Mouse (Mus musculus) hindbrain, postnatal 0 days (tissue): ENCODE data around the gene Eef2k. TPM values are rescaled to one million over a fixed set of nuclear protein-coding genes. Genes with fewer than 3 reads are reported as not detected.

Experiments
- ATAC-seq: fragments of 200-750 bp; cut with Nextera tagmentation; 2 replicates; pipeline ENCODE4 v1.8.0; 2017; ENCODE audit warnings: mild to moderate bottlenecking, moderate TSS enrichment, moderate library complexity
- DNase-seq: peaks from one replicate; pipeline ENCODE4 v3.0.0-alpha.2; 2015; ENCODE audit warnings: low spot score
- H3K27ac ChIP-seq: fragments of 300-500 bp; sonication (generic); 2 replicates; pipeline ENCODE4 v1.5.1; 2014; ENCODE audit warnings: mild to moderate bottlenecking
- H3K27me3 ChIP-seq: fragments of 300-500 bp; sonication (generic); 2 replicates; pipeline ENCODE4 v1.6.1; 2014; ENCODE audit warnings: low read length, mixed read lengths; ENCODE audit not compliant: insufficient read depth
- H3K36me3 ChIP-seq: fragments of 300-500 bp; sonication (generic); 2 replicates; pipeline ENCODE4 v1.6.1; 2014; ENCODE audit warnings: low read length, mixed read lengths; ENCODE audit not compliant: insufficient read depth
- H3K4me1 ChIP-seq: fragments of 300-500 bp; sonication (generic); 2 replicates; pipeline ENCODE4 v1.6.1; 2014; ENCODE audit warnings: antibody characterized with exemption, low read length, mixed read lengths; ENCODE audit not compliant: insufficient read depth
- H3K4me2 ChIP-seq: fragments of 300-500 bp; sonication (generic); 2 replicates; pipeline ENCODE4 v1.6.1; 2014; ENCODE audit warnings: low read depth, mild to moderate bottlenecking, low read length, moderate library complexity, mixed read lengths
- H3K4me3 ChIP-seq: fragments of 300-500 bp; sonication (generic); 2 replicates; pipeline ENCODE4 v1.5.1; 2014; ENCODE audit warnings: low read length
- H3K9ac ChIP-seq: fragments of 300-500 bp; sonication (generic); replicated peaks from 2 replicates; pipeline ENCODE4 v1.6.1; 2014; ENCODE audit warnings: mild to moderate bottlenecking, low read length, moderate library complexity, mixed read lengths
- H3K9me3 ChIP-seq: fragments of 300-500 bp; sonication (generic); 2 replicates; pipeline ENCODE4 v1.6.1; 2016; ENCODE audit warnings: low read length, mixed read lengths
- CTCF ChIP-seq: IDR thresholded peaks from 2 replicates; pipeline ENCODE4 v1.5.1; 2016; ENCODE audit warnings: antibody characterized with exemption, control low read depth, low read depth
- WGBS: fragments of 180-500 bp; shearing (Covaris S2); extraction: QIAGEN DNeasy Blood & Tissue Kit; methylation state at CpG from one replicate; pipeline ENCODE4 v1.1.7; 2014; 5-methylcytosine and 5-hydroxymethylcytosine counted together
- polyA plus RNA-seq: library from polyadenylated mRNA; unstranded; fragments of >200 nt; fragmentation: Nextera tagmentation; extraction: Ambion mirVana; gene quantifications from 2 replicates; pipeline ENCODE4 v1.2.1, GENCODE M21; 2015
- total RNA-seq: library from RNA; depleted of rRNA; stranded (reverse); fragments of >200 nt; gene quantifications from 2 replicates; pipeline ENCODE4 v1.2.3, GENCODE M21; 2014

Gene Eef2k
- total and polyA plus RNA-seq, 2 experiments from 2014 or later: 32.1 to 44.6 TPM

DNA sequence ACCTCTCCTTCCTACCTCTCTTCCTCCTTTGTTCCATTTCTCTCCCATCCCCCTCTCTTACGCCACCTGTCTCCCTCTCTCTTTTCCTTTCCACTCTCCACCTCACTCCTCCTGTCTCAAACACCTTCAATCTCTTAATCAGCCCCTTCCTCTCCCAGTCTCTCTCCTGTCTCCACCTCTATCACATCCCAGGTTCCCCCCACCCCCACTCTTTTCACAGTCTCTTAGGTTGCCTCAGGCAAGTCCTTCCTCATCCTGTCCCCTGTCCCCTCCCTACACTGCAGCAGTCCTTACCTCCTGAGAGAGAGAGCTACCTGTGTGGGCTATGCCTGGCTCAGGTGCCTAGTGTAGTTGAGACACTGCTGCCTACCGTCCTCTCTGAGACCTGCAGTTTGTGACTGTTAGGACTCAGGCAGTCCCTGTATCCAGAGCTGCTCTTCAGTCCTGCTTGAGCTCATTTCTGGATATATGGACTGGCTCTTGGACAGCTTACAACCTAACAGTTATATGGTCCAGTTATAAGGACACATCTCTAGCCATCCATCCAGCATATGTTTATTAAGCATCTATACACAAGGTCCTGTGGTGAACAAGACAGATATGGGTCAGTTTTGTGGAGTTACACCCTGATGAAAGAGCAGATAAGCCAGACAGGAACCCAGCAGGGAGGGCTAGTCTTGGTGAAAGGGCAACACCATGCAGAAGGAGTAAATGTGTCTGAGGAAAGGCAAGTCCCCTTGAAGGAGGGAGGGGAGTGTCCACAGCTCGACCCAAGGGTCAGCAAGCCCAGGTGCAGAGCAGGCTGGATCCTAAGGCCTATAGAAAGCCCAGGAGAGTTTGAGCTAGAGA is 33.1 kb downstream of the Eef2k start:
- WGBS: 71% methylated on average over 3 of the region's 3 CpGs
- no peak for TF ChIP-seq CTCF

DNA sequence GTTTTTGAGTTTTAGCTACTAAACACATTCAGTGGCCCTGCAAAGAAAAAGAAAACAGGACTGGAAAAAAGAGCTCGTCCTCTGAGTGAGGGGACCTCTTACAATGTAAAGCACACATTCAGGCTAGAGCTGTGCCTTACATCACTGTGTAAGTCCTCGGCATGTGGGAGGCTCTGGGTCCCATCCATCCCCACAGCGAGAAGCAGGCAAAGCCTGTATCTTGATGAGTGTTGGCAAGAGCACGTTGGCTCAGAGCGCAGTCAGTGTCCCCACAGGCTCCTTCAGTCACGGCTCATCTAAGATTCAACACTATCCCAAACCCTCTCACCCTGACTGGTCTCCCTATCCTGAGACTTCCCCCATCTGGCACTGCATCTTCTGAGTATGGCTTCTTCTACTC is 35.6 kb downstream of the Eef2k start:
- WGBS: 48% methylated on average over 6 of the region's 6 CpGs
- ATAC-seq: peak; percentile 76
- DNase-seq: peak; percentile 55

More for the DNA sequence above, 33.1 kb downstream of the Eef2k start:
- Histone ChIP-seq H3K9ac (no peak overlapping the region), H3K27me3 (no peaks in the 10 kb centered on the region), H3K4me3 (no peak overlapping the region), H3K4me2 (no peak overlapping the region), H3K9me3 (no peaks in the 10 kb centered on the region), H3K27ac (no peak overlapping the region), H3K36me3 (peaks cover 12% of the 10 kb centered on the region; the same call in 1 of the 2 replicates), H3K4me1 (0 out of 2 replicates have a peak, but pooled peaks cover under 1% of the 10 kb centered on the region)
- no peak for ATAC-seq
- no peak for DNase-seq

DNA sequence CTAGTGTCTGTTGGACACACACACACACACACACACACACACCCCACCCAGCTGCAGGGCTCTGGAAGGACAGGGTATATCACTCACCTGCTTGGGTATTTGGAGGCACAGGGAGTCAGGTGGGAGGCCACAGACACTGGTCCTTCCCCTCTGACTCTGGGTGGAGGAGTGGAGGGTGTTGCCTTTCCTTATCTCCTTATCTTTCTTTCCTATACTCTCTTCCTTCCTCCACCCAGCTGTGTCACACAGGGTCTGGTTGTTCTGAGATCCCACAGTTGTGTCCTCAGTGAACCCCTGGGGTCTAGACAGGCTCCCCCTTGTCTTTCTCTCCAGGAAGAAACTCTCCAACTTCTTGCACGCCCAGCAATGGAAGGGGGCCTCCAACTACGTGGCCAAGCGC is 37.3 kb downstream of the Eef2k start:
- no peak for TF ChIP-seq CTCF
- DNase-seq: no peak
- no peak overlapping the region for H3K4me2 ChIP-seq
- no peaks in the 10 kb centered on the region for H3K9me3 ChIP-seq
- H3K4me3 ChIP-seq: no peak overlapping the region
- H3K27ac ChIP-seq: no peak overlapping the region
- ATAC-seq: no peak
- H3K9ac ChIP-seq: no peak overlapping the region
- WGBS: 94% methylated on average over 3 of the region's 3 CpGs
- H3K36me3 ChIP-seq: peaks cover 26% of the 10 kb centered on the region
- no peaks in the 10 kb centered on the region for H3K27me3 ChIP-seq
- H3K4me1 ChIP-seq: no peaks in the 10 kb centered on the region

More for the DNA sequence above, 35.6 kb downstream of the Eef2k start:
- no peak overlapping the region for H3K9ac ChIP-seq
- H3K4me3 ChIP-seq: no peak overlapping the region
- no peaks in the 10 kb centered on the region for H3K4me1 ChIP-seq
- H3K9me3 ChIP-seq: no peaks in the 10 kb centered on the region
- H3K4me2 ChIP-seq: no peak overlapping the region
- H3K27me3 ChIP-seq: no peaks in the 10 kb centered on the region
- no peak overlapping the region for H3K27ac ChIP-seq
- TF ChIP-seq CTCF: no peak
- peaks cover 16% of the 10 kb centered on the region for H3K36me3 ChIP-seq

DNA sequence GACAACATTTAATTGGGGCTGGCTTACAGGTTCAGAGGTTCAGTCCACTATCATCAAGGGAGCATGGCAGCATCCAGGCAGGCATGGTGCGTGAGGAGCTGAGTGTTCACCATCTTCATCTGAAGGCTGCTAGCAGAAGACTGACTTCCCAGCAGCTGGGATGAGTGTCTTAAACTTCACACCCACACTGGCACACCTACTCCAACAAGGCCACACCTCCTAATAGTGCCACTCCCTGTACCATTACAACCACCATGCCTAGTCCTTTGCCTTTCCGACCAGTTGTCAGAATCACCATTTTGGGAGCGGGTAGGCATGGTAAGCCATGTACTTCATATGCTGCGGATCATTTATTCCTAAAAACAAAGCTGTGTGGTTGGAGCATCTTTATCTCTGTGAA is 38.1 kb downstream of the Eef2k start:
- Histone ChIP-seq H3K9ac (no peak overlapping the region), H3K9me3 (no peaks in the 10 kb centered on the region), H3K4me1 (no peaks in the 10 kb centered on the region), H3K27ac (no peak overlapping the region), H3K4me2 (no peak overlapping the region), H3K27me3 (no peaks in the 10 kb centered on the region), H3K36me3 (peaks cover 29% of the 10 kb centered on the region), H3K4me3 (no peak overlapping the region)
- 95% methylated on average over 4 of the region's 4 CpGs for WGBS
- ATAC-seq: no peak
- TF ChIP-seq CTCF: no peak
- DNase-seq: no peak

DNA sequence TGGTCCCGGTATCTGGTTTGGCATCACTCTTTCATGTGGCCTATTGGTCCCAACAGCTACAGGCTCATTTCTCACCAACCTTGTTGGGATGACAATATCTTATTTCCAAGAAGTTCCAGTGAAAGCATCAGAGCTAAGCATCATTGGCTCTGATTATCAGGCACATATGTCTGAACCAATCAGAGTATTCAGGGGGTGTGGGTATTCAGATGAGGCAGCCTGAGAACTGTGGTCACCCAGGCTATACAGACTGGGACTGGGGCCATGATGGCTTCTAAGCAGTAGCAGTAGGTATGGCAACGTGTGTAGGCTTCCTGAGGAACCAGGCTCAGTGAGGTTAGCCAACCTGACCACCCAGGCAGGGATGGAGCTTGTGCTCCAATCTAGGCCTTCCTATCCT is 38.8 kb downstream of the Eef2k start:
- no peak for ATAC-seq
- no peak for DNase-seq
- Histone ChIP-seq H3K4me3 (no peak overlapping the region), H3K4me2 (no peak overlapping the region), H3K27ac (no peak overlapping the region), H3K27me3 (no peaks in the 10 kb centered on the region), H3K36me3 (peaks cover 33% of the 10 kb centered on the region), H3K9ac (no peak overlapping the region), H3K9me3 (no peaks in the 10 kb centered on the region), H3K4me1 (no peaks in the 10 kb centered on the region)
- WGBS: 72% methylated on average over 2 of the region's 2 CpGs
- no peak for TF ChIP-seq CTCF

DNA sequence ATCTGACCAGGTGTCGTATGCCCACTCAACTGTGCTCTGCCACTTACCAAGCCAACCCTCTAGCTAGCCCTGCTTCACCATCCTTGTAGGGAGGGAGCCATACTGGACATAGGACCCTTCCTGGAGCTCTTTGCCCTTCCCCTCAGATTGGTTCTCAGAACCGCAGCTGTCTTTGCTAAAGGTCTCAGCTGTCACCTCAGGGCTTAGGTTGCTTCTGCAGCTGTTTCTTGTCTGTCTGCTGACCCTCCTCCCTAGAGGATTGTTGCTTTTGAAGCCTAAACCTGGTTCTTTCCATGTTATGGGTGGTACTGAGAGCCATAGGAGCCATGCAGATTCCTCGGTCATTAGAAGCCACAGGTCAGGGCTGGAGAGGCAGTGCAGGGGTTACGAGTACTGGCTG is 40.0 kb downstream of the Eef2k start:
- H3K4me3 ChIP-seq: no peak overlapping the region
- H3K9ac ChIP-seq: no peak overlapping the region
- ATAC-seq: no peak
- no peaks in the 10 kb centered on the region for H3K4me1 ChIP-seq
- no peak for DNase-seq
- H3K27me3 ChIP-seq: no peaks in the 10 kb centered on the region
- H3K9me3 ChIP-seq: no peaks in the 10 kb centered on the region
- H3K4me2 ChIP-seq: no peak overlapping the region
- WGBS: 91% methylated on average over 4 of the region's 4 CpGs
- no peak for TF ChIP-seq CTCF
- H3K36me3 ChIP-seq: peaks cover 33% of the 10 kb centered on the region
- H3K27ac ChIP-seq: no peak overlapping the region
